Mouse (Mus musculus) thymus, adult 2 months (tissue): ENCODE data around the gene Stab1.

Experiments
- CTCF ChIP-seq: fragments of 200-500 bp; IDR thresholded peaks from 2 replicates; pipeline ENCODE4 v1.5.1; 2012; ENCODE audit warnings: mild to moderate bottlenecking, control low read depth, low read length, moderate library complexity, borderline replicate concordance; ENCODE audit not compliant: control insufficient read depth, poor library complexity, insufficient read depth; ENCODE audit errors: extremely low read depth
- POLR2A ChIP-seq: fragments of 200-500 bp; IDR thresholded peaks from 2 replicates; pipeline ENCODE4 v1.6.1; 2012; ENCODE audit warnings: mild to moderate bottlenecking, low read length, control low read depth, moderate library complexity; ENCODE audit not compliant: control insufficient read depth, poor library complexity, insufficient read depth; ENCODE audit errors: extremely low read depth

DNA sequence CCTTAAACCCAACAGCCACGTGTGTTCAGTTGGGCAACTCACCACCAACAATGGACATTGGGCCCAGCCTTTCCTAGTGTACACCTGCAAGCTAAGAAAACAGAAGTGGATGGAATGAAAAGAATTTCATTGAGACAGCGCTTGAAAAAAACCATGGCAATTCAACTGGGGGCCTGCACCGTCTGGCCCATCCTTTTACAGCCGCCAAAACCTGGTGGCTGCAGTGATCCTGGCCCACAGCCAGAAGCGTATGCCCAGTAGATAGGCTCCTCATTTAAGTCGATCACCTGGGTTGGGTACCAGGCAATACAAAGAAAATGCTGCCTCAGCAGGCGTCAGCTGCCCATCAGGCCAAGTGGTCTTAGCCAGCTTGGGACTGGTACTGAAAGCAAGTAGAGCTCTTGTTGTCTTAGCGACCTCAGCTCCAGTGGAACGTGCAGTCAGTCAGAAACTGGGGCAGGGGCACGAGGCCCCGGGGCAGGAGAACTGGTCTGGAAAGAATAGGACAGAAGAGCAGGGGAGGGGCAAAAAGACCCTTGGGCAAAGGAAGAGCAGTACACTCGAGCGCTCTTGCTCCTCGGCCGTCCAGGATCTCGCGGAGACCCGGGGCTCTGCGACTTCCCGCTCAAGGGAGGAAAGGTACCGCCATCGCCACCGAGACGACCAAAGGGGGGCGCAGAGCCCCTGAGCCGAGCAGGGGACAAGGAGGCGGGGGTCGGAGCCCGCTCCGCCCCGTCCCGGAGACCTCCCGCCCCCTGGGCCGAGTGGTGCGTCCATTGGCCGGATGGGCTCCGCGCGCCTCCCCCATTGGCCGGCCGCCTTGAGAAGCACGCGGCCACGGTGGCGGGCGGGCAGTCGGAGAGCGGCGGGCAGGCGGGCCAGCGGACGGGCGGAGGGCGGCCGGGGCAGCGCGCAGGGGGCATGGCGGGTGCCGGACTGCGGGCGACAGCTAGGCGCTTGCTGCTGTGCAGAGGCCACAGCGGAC lies 37.9 kb downstream of the Stab1 start, which contains the start of gene Nt5dc2:
- TF ChIP-seq CTCF (0 out of 2 replicates have a peak, but pooled peaks have one; percentile 13), POLR2A (peak; percentile 54; the same call in 1 of the 2 replicates)
